Mouse (Mus musculus) bone marrow macrophage, adult 2 months (primary cell): ENCODE measurements at regions not wholly inside any gene's neighbourhood (a gene's known extent, or its start where the extent isn't known, plus 50 kb on each side); places are given as distances from the start of the nearest gene placed in this dataset.

Experiments
- H3K27ac ChIP-seq: 2 replicates; pipeline ENCODE4 v1.5.1; 2012; ENCODE audit warnings: low read depth, low read length; ENCODE audit not compliant: insufficient read depth
- H3K4me1 ChIP-seq: 2 replicates; pipeline ENCODE4 v1.6.1; 2012; ENCODE audit warnings: low read length; ENCODE audit not compliant: control insufficient read depth, insufficient read depth
- H3K4me3 ChIP-seq: 2 replicates; pipeline ENCODE4 v1.5.1; 2012; ENCODE audit warnings: mild to moderate bottlenecking, low read length, moderate library complexity; ENCODE audit not compliant: insufficient read depth
- CTCF ChIP-seq: IDR thresholded peaks from 2 replicates; pipeline ENCODE4 v1.5.1; 2012; ENCODE audit warnings: low read depth, mild to moderate bottlenecking, low read length, moderate library complexity
- POLR2A ChIP-seq: IDR thresholded peaks from 2 replicates; pipeline ENCODE4 v1.6.1; 2012; ENCODE audit warnings: mild to moderate bottlenecking, low read depth, low read length, borderline replicate concordance

DNA sequence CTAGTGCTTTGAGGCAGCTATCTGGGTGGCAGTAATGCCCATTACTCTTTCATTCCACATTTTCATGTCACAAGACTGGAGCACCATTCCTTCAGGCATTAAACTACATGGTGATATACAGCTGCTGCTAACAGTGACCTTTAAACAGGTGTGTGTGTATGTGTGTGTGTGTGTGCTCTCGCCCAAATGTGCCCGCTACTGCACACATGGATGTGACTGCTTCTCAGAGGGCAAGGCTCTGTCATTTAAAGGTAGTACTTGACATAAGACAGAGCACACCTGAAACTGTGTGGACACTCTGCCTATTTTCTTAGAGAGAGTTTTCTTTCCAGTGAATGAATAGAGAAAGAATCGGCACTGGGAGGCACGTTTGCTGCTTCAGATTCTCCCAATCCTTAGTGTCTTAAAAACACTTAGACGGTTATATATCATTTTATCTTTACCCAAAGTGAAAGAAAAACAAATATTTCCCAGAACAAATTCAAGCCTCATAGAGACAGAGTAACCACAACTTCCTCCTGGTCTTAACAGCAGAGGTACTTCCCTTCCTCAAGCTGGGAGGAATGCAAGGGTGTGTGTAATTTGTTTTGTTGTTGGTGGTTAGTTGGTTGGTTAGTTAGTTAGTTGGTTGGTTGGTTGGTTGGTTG is 185.3 kb upstream of the Tusc1 start:
- no peak overlapping the region for H3K27ac ChIP-seq

DNA sequence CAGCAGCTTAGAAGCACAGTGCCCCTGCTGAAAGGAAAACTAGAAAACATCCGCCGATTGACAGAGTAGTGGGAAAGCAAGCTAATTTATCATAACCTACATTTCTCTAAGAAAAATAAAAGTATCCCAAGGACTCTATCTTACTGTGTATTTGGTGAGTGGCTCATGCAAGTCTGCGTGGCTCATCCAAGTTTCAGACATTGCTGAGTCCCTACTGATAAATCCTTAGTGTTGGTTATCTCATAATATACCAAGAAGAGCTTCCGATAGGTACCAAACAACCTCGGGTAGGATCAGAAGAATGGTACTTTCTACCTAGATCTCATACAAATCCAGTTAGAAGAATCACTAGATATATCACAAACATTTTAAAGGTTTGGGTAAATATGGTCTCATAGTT is 183.6 kb upstream of the Tusc1 start:
- Histone ChIP-seq H3K27ac (no peak overlapping the region), H3K4me1 (peaks cover 6% of the 10 kb centered on the region), H3K4me3 (no peak overlapping the region)
- no peak for TF ChIP-seq POLR2A
- TF ChIP-seq CTCF, result no peak

More for the DNA sequence above, 185.3 kb upstream of the Tusc1 start:
- TF ChIP-seq CTCF (no peak), POLR2A (no peak)
- H3K4me1 ChIP-seq, result peaks cover 6% of the 10 kb centered on the region
- H3K4me3 ChIP-seq, result no peak overlapping the region; the same call in 1 of the 2 replicates

DNA sequence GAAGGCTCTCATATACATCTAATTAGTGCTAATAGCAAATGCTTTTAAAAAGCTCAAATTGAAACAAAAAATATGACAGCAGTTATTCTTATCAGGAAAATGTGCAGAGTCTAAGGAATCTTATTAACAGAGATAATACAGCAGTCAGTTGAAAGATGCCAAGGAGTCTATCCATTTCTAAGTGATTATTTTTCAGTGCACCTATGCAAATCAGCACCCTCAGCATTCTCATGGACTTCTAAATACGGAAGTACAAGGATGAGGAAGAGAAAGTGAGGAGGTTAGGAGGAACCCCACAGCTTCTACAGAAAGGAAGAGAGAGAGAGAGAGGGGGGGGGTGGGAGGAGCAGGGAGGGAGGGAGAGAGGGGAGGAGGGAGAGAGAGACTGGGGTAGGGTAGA is 175.5 kb upstream of the Tusc1 start:
- TF ChIP-seq POLR2A (no peak), CTCF (no peak)
- no peaks in the 10 kb centered on the region for H3K4me1 ChIP-seq
- no peak overlapping the region for H3K4me3 ChIP-seq
- H3K27ac ChIP-seq, result no peak overlapping the region

- TF ChIP-seq CTCF (no peak), POLR2A (no peak)
Measured at GRCm38 (mm10) chr4:93496871-93497270, 161.6 kb upstream of the Tusc1 start.

DNA sequence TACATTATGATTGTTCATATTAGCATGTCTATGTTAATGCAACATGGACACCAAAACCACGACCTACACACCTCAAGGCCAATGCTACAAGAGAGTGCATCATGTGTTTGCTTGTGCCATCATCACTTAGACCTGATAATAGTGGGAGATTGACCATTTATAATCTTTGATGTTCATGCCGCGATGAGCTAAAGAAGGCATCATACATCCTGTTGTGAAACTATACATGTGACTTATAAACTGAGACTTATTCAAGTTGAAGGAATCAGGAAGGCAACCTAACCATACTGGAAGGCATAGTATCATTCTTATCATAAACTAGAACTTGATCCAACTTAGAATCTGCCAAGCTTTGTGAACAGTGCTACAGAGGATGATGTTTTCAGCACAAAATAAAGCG is 159.0 kb upstream of the Tusc1 start:
- Histone ChIP-seq H3K27ac (no peak overlapping the region), H3K4me3 (no peak overlapping the region), H3K4me1 (no peaks in the 10 kb centered on the region)
- TF ChIP-seq POLR2A (no peak), CTCF (no peak)

More at GRCm38 (mm10) chr4:93496871-93497270, 161.6 kb upstream of the Tusc1 start:
- H3K4me3 ChIP-seq, result no peak overlapping the region
- H3K27ac ChIP-seq, result no peak overlapping the region
- H3K4me1 ChIP-seq, result no peaks in the 10 kb centered on the region

- Histone ChIP-seq H3K4me3 (no peak overlapping the region), H3K27ac (no peak overlapping the region), H3K4me1 (no peaks in the 10 kb centered on the region)
- TF ChIP-seq POLR2A (no peak), CTCF (no peak)
Measured at GRCm38 (mm10) chr4:93493905-93494304, 158.6 kb upstream of the Tusc1 start.

- TF ChIP-seq POLR2A (no peak), CTCF (no peak)
- H3K4me3 ChIP-seq, result no peak overlapping the region
- H3K4me1 ChIP-seq, result no peaks in the 10 kb centered on the region
- no peak overlapping the region for H3K27ac ChIP-seq
Measured at GRCm38 (mm10) chr4:93493326-93493725, 158.0 kb upstream of the Tusc1 start.

DNA sequence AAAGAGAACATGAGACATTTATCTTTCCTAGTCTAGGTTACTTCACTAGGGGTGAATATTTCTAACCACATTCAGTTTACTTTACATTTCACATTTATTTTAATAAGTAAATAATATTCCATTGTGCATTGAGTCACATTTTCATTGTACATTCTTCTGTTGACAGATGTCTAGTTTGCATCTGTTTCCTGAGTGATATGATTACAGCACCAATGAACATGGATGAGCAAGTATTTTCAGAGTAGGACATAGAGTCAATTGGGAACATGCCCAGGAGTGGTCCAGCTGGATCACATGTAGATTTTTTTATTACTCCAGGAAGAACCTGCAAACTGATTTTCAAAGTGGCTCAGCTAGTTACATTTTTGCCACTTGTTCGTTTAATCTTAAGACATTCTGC is 153.3 kb upstream of the Tusc1 start:
- no peak overlapping the region for H3K27ac ChIP-seq
- TF ChIP-seq POLR2A, result no peak
- TF ChIP-seq CTCF, result no peak
- no peaks in the 10 kb centered on the region for H3K4me1 ChIP-seq
- H3K4me3 ChIP-seq, result no peak overlapping the region

GRCm38 (mm10) chr4:93486455-93486854 is 151.1 kb upstream of the Tusc1 start:
- TF ChIP-seq POLR2A, result no peak
- no peak for TF ChIP-seq CTCF
- no peak overlapping the region for H3K27ac ChIP-seq
- no peaks in the 10 kb centered on the region for H3K4me1 ChIP-seq
- H3K4me3 ChIP-seq, result no peak overlapping the region

- Histone ChIP-seq H3K4me1 (0 out of 2 replicates have a peak, but pooled peaks cover 2% of the 10 kb centered on the region), H3K27ac (peak overlapping the region; percentile 31; the same call in 1 of the 2 replicates), H3K4me3 (no peak overlapping the region)
- TF ChIP-seq POLR2A (no peak), CTCF (no peak)
Measured at GRCm38 (mm10) chr4:93481247-93481646, 145.9 kb upstream of the Tusc1 start.

DNA sequence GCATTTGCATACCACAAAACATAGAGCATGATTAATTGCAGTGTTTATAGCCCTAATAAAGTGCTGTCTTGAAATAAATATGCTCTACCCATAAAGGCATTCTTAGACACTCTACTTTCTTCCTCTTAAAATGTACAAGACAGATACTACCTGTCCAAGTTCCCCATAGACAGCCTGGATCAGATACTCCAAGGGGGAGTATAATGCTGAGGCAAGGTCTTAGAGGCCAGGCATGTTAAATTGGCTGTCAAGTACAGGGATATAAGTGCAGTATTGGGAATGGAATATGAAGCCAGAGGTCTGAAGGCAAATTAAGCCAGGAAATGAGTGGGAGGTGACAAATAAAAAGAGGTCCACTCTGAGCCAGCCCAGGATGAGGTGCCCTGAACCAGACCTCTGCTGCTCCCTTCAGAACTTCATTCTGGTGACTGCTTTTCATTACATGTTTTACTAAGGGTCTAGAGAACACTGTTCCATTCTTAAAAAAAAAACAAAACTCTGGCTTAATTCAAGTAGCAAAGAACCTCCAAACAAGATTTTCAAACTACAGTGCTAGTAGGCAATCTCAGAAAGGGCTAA is 142.0 kb upstream of the Tusc1 start:
- Histone ChIP-seq H3K4me1 (0 out of 2 replicates have a peak, but pooled peaks cover 2% of the 10 kb centered on the region), H3K27ac (no peak overlapping the region), H3K4me3 (no peak overlapping the region)
- TF ChIP-seq CTCF (no peak), POLR2A (no peak)
